Mouse (Mus musculus) megakaryocyte progenitor cell, adult 5-6 weeks (primary cell): ENCODE measurements around the gene Stambpl1. TPM values are rescaled to one million over a fixed set of nuclear protein-coding genes. Genes with fewer than 3 reads are reported as not detected.

Experiments used
- ATAC-seq: replicated peaks from 2 replicates; pipeline ENCODE4 v1.8.0; 2016; ENCODE audit warnings: mild to moderate bottlenecking, moderate TSS enrichment, inconsistent platforms; ENCODE audit not compliant: poor library complexity
- total RNA-seq, 2 experiments: library from RNA; stranded (forward) in 1 of 2; stranded (reverse) in 1 of 2; fragments of 157-497, 149-512 nt in 1 of 2; fragments of 200-1000 nt in 1 of 2; gene quantifications; 2 replicates each; pipeline versions ENCODE4 v1.2.3 to v1.2.4; 2015 to 2017

The Stambpl1 gene
- total RNA-seq, 2 experiments from 2014 or later: 14.4 to 23.9 TPM

DNA sequence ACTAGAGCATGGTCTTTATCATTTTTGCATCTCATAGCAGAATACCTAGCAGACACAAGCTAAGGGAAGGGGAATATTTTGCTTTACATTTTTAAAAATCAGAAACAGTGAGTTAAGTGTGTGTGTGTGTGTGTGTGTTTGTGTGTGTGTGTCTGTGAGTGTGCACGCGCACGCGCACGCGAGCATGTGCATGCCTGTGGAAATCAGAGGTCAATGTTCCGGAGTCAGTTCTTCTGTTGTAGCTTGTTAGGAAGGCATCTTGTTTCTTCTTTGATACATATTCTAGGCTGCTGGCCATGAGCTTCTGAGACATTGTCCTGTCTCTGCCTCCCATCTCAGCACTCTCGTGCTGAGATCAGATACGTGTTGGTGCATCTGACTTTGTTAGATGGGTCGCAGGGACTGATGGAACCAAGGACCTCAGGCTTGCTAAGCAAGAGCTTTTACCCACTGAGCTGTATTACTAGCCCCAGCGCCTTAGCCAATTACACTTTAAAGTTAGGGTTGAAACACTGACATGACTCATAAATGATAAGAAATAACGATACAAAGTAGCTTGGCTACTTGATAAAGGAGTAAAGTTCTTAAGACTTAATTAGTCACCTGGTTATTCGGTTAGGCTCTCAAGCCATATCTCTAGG is 78.9 kb downstream of the Stambpl1 start:
- no peak for ATAC-seq

DNA sequence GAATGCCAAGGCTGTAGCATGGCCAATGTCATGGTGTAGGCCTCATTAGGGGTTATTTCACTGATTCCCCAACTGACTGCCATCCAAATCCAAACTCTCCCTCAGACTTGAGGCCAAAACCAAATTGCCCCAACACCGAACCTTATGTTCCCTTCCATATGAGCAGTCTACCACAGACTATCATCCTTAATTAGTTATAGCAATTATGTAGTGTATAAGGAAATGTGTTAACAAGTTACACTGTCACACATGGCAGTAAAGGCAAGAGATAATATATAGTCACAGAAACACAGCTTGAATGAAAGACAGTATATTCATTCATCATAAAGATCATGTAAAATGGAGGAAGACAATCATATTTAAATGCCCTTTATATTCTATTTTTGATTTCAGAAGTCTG is 81.0 kb downstream of the Stambpl1 start:
- ATAC-seq: no peak

DNA sequence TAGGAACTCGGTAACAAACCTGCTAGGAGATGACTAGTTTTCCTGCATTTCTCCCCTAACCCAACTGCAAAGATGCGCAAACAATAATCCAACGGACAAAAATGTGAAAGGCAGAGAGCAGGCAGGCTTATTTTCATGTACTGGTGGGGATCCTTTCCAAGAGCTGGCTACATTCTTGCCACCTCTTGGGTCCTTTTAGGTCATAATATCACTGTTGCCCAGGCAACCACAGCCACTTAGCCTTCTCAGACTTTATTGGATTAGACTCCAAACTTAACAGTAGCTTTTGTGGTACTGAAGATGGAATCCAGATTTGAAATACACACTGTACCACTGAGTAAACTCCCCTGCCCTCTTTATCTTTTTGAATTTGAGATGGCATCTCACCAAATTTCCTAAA is 86.0 kb downstream of the Stambpl1 start:
- ATAC-seq: no peak

DNA sequence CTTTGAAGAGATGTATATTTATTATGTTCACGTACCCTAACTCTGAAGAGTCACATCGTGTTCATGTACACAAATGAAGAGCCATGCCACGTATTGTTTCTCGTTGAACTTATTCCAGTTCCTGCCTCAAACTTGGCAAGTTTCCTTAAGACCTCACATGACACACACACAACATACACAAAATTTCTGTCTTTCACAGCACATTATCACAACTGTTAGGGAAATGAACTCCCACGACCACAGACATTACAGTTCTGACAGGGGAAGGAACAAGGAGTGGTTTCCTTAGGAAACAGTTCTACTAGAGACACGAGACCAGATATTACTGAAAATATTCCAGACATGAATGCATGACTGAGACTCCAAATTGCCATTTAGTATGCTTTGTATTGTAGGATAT is 91.6 kb downstream of the Stambpl1 start:
- ATAC-seq: no peak

DNA sequence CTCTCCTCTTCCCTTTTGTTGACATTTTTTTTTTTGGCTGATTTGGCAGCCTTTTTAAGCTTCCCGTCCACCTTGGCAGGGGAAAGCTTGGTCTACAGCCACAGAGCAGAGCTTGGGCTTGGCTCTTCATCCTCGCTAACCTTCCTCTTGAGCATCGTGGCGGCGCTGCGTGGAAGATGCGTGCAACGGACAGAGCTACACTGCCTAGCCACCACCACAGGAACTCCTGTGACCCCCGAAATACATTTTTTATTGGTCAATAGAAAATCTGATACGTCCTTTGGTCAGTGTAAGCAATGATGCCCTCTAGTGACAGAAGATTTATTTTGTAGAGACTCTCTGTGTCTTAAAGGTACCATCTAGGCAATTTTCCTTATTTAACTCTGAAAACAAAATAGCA is 92.4 kb downstream of the Stambpl1 start:
- ATAC-seq: peak; percentile 55

DNA sequence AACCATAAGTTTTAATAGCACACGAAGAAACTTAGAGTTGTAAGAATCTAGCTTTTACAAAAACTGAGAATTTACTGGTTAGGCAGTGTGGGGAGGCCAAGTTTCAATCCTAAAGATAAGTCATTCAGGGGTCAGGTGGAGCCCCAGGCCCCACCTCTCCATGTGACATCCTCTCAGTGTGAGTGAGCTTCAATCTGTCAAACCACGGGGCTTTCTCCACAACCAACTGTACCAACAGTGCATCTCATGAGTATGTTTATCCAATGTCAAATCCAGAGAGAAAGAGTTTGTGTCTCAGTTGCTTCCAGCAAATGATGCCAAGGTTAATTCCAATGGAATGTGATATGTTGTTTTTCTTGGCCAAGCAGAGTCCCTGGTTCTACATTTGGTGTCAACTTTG is 92.8 kb downstream of the Stambpl1 start:
- no peak for ATAC-seq

DNA sequence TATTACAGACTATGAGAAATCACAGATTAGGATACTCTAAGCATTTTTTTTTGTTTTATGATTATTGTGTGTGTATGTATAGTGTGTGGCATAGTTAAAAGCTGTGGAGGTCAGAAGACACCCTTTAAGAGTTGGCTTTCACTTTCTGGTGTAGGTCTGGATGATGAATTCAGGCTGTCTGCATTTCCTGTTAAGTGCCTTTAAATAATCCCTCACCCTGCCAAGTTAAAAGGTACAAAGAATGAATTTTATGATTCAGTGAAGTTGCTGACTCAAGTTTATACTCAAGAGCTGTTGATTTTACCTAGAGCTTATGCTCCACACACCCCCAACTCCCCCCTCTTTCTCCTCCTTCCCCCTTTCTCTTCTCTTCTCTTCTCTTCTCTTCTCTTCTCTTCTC is 95.2 kb downstream of the Stambpl1 start:
- no peak for ATAC-seq

DNA sequence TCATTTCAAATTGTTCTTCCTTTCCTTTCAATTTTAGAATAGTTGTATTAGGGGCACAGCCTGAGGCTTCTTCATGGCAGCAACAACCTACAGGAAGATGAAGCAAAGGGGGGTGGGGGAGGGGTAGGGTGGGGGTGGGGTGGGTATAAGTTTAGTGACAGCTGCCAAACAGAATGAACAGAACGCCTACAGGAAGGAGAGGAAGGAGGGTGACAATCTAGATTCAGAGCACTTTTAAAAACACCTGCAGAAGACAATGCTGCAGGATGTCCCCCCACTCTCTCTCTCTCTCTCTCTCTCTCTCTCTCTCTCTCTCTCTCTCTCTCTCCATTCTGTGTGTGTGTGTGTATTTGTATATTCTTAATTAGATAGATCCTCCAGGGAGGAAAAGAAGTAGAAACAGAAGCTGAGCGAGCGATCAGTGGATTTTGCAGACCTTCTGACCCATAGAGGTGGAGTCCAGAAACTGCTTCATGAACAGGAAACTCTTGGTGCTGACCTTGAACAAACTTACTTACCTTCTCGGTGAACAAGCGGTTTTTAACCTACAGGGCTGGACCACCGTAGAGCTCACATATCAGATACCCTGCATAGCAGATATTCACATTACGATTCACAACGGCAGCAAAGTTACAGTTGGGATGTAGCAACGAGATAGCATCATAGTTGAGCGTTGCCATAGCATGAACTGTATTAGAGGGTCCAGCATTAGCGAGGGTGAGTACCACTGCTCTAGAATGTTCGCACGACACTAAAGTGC is 95.8 kb downstream of the Stambpl1 start:
- no peak for ATAC-seq

DNA sequence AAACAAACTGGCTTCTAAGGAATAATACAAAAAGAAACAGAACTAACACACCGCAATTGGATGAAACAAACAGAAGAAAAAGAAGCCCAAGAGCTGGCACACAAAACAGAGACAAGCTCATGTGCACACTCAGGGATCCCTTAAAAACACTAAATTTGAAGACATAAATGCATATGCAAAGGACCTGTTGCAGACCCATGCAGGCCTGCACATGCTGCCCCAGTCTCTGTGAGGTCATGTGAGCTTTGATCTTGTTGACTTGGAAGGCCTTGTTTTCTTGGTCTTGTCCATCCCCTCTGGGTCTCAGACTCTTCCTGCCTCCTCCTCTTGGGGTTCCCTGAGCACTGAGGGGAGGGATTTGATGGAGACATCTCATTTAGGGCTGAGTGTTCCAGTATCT is 96.7 kb downstream of the Stambpl1 start:
- ATAC-seq: no peak

Other genes starting within 250 kb of the Stambpl1 start
- gene Lipf, start 231.0 kb upstream of the Stambpl1 start, total RNA-seq (2015): not detected in 2 replicates
- gene Lipf, start 231.0 kb upstream of the Stambpl1 start, total RNA-seq (2017): not detected in 2 replicates
- not detected in 2 replicates for gene Lipk, start 183.9 kb upstream of the Stambpl1 start, total RNA-seq (2015)
- gene Lipk, start 183.9 kb upstream of the Stambpl1 start, total RNA-seq (2017): not detected in 2 replicates
- gene Lipn, start 124.9 kb upstream of the Stambpl1 start, total RNA-seq (2015): not detected in 2 replicates
- gene Lipn, start 124.9 kb upstream of the Stambpl1 start, total RNA-seq (2017): 1.9 TPM in 1 of 2 replicates, not detected in the other
- gene Lipm, start 91.3 kb upstream of the Stambpl1 start, total RNA-seq (2015): not detected in 2 replicates
- gene Lipm, start 91.3 kb upstream of the Stambpl1 start, total RNA-seq (2017): not detected in 2 replicates
- 0.99 and 2.2 TPM in 2 replicates for gene Ankrd22, start 26.2 kb upstream of the Stambpl1 start, total RNA-seq (2015)
- 0.71 and 1.9 TPM in 2 replicates for gene Ankrd22, start 26.2 kb upstream of the Stambpl1 start, total RNA-seq (2017)
- 0.10 and 0.12 TPM in 2 replicates for gene Acta2, start 63.4 kb downstream of the Stambpl1 start, total RNA-seq (2015)
- gene Acta2, start 63.4 kb downstream of the Stambpl1 start, total RNA-seq (2017): 0.17 TPM in 1 of 2 replicates, not detected in the other
- 1.6 and 4.6 TPM in 2 replicates for gene Fas, start 98.4 kb downstream of the Stambpl1 start, total RNA-seq (2015)
- 1.3 and 2.3 TPM in 2 replicates for gene Fas, start 98.4 kb downstream of the Stambpl1 start, total RNA-seq (2017)